Mouse (Mus musculus) lung, embryonic 16.5 days (tissue): Measurements from ENCODE around the gene Lrrc25. TPM values are rescaled to one million over a fixed set of nuclear protein-coding genes. Genes with fewer than 3 reads are reported as not detected.
A peak's percentile ranks its signal among the peaks of the same experiment; 100 is the strongest.

Source experiments
- ATAC-seq: fragments of 200-750 bp; cut with Nextera tagmentation; 2 replicates; pipeline ENCODE4 v1.8.0; 2017; ENCODE audit warnings: low read depth, mild to moderate bottlenecking, moderate library complexity
- H3K27ac ChIP-seq: fragments of 300-500 bp; sonication (generic); 2 replicates; pipeline ENCODE4 v1.5.1; 2014; ENCODE audit warnings: mild to moderate bottlenecking, control low read depth, low read length
- H3K27me3 ChIP-seq: fragments of 300-500 bp; sonication (generic); 2 replicates; pipeline ENCODE4 v1.6.1; 2014; ENCODE audit warnings: low read depth, low read length, mixed read lengths; ENCODE audit not compliant: control insufficient read depth, insufficient read depth
- H3K36me3 ChIP-seq: fragments of 300-500 bp; sonication (generic); 2 replicates; pipeline ENCODE4 v1.6.1; 2014; ENCODE audit warnings: low read length; ENCODE audit not compliant: control insufficient read depth, insufficient read depth
- H3K4me1 ChIP-seq: fragments of 300-500 bp; sonication (generic); replicated peaks from 2 replicates; pipeline ENCODE4 v1.6.1; 2014; ENCODE audit warnings: low read length, mixed read lengths; ENCODE audit not compliant: control insufficient read depth, insufficient read depth
- H3K4me2 ChIP-seq: fragments of 300-500 bp; sonication (generic); 2 replicates; pipeline ENCODE4 v1.6.1; 2014; ENCODE audit warnings: low read depth, low read length, control low read depth
- H3K4me3 ChIP-seq: fragments of 300-500 bp; sonication (generic); 2 replicates; pipeline ENCODE4 v1.5.1; 2014; ENCODE audit warnings: mild to moderate bottlenecking, low read length, control low read depth
- H3K9ac ChIP-seq: fragments of 300-500 bp; sonication (generic); 2 replicates; pipeline ENCODE4 v1.6.1; 2014; ENCODE audit warnings: low read length, control low read depth
- H3K9me3 ChIP-seq: fragments of 300-500 bp; sonication (generic); 2 replicates; pipeline ENCODE4 v1.6.1; 2016; ENCODE audit warnings: low read length; ENCODE audit not compliant: control insufficient read depth
- WGBS: fragments of 180-500 bp; shearing (Covaris S2); extraction: QIAGEN DNeasy Blood & Tissue Kit; methylation state at CpG from one replicate; pipeline ENCODE4 v1.1.7; 2014; 5-methylcytosine and 5-hydroxymethylcytosine counted together
- polyA plus RNA-seq: library from polyadenylated mRNA; unstranded; fragments of >200 nt; fragmentation: Nextera tagmentation; extraction: Ambion mirVana; gene quantifications from 2 replicates; pipeline ENCODE4 v1.2.1, GENCODE M21; 2015

Gene Lrrc25
- polyA plus RNA-seq, 1 experiment from 2014 or later = 2.0 TPM

DNA sequence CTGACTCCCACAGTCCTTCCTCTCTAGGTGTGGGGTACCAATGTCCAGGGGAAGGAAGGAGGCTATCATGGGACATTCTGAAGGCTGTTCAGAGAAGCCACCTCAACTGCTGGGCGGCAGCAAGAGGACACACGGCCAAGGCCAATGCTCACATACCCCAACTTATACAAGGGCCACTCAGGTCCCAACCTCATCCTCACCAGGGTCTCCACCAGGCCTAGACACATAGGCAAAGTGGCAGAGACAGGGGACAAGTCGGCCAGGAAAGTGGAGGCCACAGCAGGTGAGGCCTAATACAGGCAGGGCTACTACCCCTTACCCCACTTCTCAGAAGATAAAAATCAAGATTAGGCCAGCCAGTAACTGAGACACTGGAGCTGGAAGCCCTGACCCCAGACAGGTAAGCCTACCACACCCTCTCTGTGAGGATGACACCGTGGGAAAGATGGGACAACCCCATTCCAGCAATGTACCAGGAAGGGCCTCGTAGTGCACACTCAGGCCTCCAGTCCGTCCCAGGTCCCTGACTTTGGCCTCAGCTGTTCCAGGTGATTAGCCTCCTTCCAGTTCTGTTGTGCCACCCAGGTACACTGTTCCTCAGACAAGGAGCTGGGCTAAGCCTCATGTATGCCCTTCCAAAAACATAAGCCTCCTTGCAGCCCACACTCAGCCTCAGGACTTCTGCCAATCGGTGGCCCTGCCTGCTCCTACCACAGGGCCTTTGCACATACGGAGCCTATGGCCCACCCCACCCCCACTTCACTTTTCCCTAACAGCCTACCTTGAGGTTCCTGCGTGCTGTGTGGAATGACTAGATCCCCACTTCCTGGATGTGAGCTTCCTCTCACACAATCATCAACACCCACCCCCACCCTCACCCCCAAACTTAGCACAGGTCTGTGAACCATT is 9.8 kb upstream of the Lrrc25 start:
- no peak for ATAC-seq
- Histone ChIP-seq H3K4me3 (no peak overlapping the region), H3K4me2 (no peak overlapping the region)

DNA sequence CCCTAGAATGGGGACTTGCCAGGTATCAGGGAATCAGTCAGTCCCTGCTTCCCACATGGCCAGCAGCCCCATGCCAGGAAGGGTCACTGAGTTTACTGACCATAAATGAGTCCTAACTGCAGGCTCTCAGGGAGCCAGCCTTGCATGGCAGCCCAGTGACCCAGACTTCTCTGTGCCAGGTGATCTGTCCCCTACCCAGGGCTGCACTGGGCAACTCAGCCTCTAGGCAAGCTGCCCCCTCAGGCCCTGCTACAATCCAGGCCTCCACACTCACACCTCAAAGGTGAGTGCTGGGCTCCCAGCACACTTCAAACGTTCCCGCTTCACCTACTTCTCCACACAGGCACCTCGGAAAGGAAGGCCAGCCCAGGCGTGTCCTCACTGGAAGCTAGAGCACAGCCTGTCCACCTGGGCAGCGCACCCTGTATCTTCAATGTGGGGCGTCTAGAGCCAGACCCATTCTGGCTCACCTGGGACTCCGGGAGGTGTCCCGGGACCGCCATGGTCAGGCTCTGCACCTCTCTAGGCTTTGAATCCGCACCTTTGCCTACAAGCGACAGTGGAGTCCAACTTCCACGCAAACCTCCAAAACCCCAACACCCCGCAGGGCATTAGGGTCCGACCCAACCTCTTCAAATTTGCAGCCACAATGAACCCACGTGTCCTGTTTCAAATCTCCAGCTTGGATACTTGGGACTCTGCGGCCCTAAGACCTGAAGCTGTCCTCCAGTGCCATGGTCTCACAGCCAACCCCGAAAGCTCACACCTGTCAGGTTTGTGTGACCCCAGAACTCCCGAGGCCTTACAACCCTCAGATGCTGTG is 9.0 kb upstream of the Lrrc25 start:
- WGBS = 56% methylated on average over 18 of the region's 18 CpGs
- Histone ChIP-seq H3K27me3 (no peaks in the 10 kb centered on the region), H3K4me1 (peaks cover 33% of the 10 kb centered on the region), H3K36me3 (peaks cover 7% of the 10 kb centered on the region), H3K9me3 (no peaks in the 10 kb centered on the region), H3K27ac (no peak overlapping the region), H3K4me2 (peak overlapping the region; percentile 74), H3K9ac (peak overlapping the region; percentile 90), H3K4me3 (peak overlapping the region; percentile 83)
- ATAC-seq = no peak

More for the DNA sequence above, 9.8 kb upstream of the Lrrc25 start:
- no peaks in the 10 kb centered on the region for H3K9me3 ChIP-seq
- H3K27me3 ChIP-seq = no peaks in the 10 kb centered on the region
- H3K27ac ChIP-seq = no peak overlapping the region
- H3K36me3 ChIP-seq = peaks cover 7% of the 10 kb centered on the region
- no peak overlapping the region for H3K9ac ChIP-seq
- H3K4me1 ChIP-seq = peaks cover 31% of the 10 kb centered on the region
- 80% methylated on average over 9 of the region's 9 CpGs for whole genome bisulfite sequencing

DNA sequence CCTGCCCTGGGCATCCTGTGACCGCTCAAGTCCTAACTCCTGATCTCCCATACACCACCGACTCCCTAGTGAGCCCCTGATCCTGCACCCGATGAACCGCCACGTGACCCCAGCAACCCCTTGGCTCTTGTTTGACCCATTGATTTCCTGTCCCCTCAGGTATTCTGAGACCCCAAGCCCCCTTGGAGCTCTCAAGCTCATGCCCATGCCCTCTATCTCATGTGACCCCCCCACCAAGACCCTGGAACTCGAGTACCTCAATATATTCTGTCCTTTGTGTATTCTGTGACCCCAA is 8.4 kb upstream of the Lrrc25 start:
- peak overlapping the region; percentile 74 for H3K4me2 ChIP-seq
- H3K27me3 ChIP-seq = no peaks in the 10 kb centered on the region
- H3K36me3 ChIP-seq = peaks cover 3% of the 10 kb centered on the region
- no peak for ATAC-seq
- H3K9ac ChIP-seq = peak overlapping the region; percentile 90
- H3K4me1 ChIP-seq = peaks cover 33% of the 10 kb centered on the region
- peak overlapping the region; percentile 83 for H3K4me3 ChIP-seq
- 18% methylated on average over 6 of the region's 6 CpGs for WGBS
- no peaks in the 10 kb centered on the region for H3K9me3 ChIP-seq
- H3K27ac ChIP-seq = peak overlapping the region; percentile 100

DNA sequence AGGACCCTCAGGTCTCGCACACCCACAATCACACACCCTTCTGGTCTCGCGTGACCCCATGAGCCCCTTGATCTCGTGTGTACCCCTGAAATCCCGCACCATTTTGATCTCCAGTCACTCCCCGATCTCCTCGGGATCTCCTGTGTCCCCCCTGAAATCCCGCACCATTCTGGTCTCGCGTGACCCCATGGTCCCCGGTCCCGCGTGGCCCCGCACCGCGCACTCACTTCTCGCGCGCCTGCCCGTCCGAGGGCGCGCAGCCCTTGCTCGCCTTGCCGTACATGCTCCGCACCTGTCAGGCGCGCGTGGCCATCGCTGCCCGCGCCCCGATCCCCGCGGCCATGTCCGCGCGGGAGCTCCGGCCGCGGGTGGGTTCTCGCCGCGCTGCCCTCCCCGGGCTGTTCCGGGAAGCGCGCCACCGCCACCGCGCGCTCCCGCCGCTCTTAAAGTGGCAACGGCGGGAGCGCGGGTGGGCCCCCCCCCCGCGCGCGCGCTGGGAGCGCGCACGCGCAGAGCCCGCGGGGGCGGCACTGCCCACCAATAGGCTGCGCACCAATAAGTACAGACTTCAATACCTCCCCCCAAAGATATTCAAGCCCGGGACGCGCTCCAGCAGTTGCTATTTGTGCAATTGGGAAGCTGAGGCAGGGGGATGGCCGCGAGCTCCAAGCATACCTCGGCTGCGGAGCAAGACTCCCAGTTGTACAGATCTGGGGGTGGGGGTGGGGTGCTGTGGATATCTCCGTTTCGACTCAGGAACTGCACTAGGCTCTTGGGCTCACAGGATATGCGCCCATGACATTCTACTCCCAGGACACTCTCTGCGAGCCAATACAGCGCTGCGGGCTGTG is 7.8 kb upstream of the Lrrc25 start:
- peak overlapping the region; percentile 83 for H3K4me3 ChIP-seq
- ATAC-seq = no peak
- H3K9ac ChIP-seq = peak overlapping the region; percentile 90
- no peaks in the 10 kb centered on the region for H3K36me3 ChIP-seq
- H3K27me3 ChIP-seq = no peaks in the 10 kb centered on the region
- peak overlapping the region; percentile 74 for H3K4me2 ChIP-seq
- H3K27ac ChIP-seq = peak overlapping the region; percentile 100
- H3K9me3 ChIP-seq = no peaks in the 10 kb centered on the region
- WGBS = under 1% methylated on average over 84 of the region's 84 CpGs
- H3K4me1 ChIP-seq = peaks cover 33% of the 10 kb centered on the region

DNA sequence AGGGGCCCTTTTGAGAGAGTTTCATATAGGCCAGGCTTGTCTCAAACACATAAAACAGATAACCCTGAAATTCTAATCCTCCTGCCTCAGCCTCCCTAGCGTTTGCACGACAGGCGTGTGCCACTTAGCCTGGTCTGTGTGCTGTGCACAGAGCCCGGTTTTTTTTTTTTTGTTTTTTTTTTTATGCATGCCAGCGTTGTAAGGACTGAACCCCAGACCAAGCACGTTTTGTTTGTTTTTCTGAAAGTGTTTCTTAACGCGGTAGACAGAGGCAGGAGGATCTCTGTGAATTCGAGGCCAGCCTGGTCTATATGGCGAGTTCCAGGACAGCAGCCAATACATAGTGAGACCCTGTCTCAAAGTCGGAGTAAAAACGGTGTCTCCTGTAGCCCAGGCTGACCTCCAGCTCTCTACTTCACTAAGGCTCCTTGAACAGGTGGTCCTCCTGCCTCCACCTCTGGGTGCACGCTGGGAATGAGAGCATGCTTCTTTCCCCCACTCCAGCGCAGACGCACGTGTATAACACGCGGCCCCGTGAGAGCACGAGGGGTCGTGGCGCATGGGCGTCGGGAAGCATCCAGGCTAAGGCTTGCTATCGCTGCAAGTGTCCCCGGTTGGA is 7.1 kb upstream of the Lrrc25 start, which contains the start of gene Ssbp4:
Gene Ssbp4 (minus strand): TSS at position 124 of the 619 bp plus-strand sequence.
- peak within 1 kb of the TSS; percentile 100 for H3K27ac ChIP-seq
- H3K9ac ChIP-seq = peak within 1 kb of the TSS; percentile 90
- ATAC-seq = no peak
- no peaks in the 10 kb centered on the region for H3K36me3 ChIP-seq
- peaks cover 36% of the 10 kb centered on the region for H3K4me1 ChIP-seq
- no peaks in the 10 kb centered on the region for H3K27me3 ChIP-seq
- 4% methylated on average over 26 of the region's 26 CpGs for WGBS
- H3K9me3 ChIP-seq = no peaks in the 10 kb centered on the region
- H3K4me3 ChIP-seq = peak within 1 kb of the TSS; percentile 83
- H3K4me2 ChIP-seq = peak within 1 kb of the TSS; percentile 74

DNA sequence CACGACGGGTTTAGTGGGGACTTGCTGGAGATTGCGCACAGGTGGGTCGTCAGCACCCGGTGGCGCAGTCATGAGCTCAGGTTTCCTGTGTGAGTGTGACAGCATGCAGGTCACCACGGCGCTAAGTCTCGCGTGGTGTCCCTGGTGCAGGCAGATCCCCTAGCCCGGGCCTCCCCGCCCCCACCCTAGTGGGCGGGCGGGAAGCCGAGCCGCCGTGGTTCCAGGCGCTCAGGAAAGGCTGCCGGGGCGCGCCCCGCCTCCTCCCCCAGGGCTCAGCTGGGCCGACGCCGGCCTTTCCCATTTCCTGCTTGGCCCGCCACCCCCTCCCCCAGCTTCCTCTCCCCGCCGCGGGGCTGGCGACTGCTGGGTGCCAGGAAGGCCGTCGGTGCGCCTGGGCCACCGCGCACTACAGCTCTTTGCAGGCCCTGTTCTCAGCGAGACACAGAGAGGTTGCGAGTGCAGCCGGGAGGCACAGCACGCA is 6.5 kb upstream of the Lrrc25 start:
- no peaks in the 10 kb centered on the region for H3K27me3 ChIP-seq
- WGBS = under 1% methylated on average over 36 of the region's 39 CpGs

DNA sequence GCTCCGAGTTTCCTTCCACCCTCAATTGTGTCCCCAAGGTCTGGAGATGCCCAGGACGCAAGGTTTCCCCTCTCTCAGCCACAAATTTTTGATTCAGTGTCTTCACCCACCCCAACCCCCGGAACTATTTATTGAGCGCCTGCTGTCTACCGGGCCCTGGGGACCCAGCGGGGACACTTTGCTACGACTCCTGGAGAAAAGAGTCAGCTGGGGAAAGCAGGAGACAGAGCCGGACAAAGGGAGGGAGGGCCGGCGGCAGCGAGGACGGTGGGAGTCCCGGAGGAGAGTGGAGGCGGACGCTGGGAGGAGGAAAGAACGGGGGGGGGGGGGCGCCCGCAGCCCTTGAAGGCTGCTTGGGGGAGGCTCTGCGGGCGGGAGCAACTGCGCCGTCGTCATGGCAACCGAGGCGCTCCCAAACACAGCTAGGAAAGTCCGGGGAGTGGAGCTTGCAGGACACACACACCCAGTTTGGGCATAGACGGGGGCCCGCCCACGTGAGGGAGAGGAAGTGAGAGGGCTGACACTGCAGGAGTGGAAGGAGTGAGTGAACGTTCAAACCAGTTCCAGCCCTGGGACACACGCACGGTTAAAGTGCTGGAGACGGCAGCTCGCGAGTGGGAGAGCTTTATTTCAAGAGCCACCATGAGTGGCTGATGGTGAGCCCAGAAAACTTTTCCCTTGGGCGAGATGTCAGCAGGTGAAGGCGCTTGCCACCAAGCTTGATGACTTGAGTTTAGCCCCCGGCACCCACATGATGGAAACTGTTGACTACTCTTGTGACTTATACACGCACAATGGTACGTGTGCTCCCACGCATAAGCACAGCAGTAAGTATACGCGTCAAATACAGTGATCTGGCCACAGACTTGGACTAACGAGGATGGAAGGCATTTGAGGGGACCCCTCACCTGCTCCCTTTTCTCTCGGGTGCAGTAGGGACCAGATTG is 5.8 kb upstream of the Lrrc25 start:
- no peaks in the 10 kb centered on the region for H3K27me3 ChIP-seq
- whole genome bisulfite sequencing = under 1% methylated on average over 40 of the region's 45 CpGs
- H3K9me3 ChIP-seq = no peaks in the 10 kb centered on the region
- peak; percentile 81 for ATAC-seq
- peak overlapping the region; percentile 74 for H3K4me2 ChIP-seq
- H3K4me3 ChIP-seq = peak overlapping the region; percentile 56
- no peaks in the 10 kb centered on the region for H3K36me3 ChIP-seq
- peak overlapping the region; percentile 83 for H3K9ac ChIP-seq
- peak overlapping the region; percentile 100 for H3K27ac ChIP-seq
- H3K4me1 ChIP-seq = peaks cover 37% of the 10 kb centered on the region

More for the DNA sequence above, 6.5 kb upstream of the Lrrc25 start:
- no peaks in the 10 kb centered on the region for H3K36me3 ChIP-seq
- peak overlapping the region; percentile 83 for H3K9ac ChIP-seq
- peak overlapping the region; percentile 56 for H3K4me3 ChIP-seq
- ATAC-seq = peak; percentile 85
- peak overlapping the region; percentile 100 for H3K27ac ChIP-seq
- H3K4me1 ChIP-seq = peaks cover 37% of the 10 kb centered on the region
- peak overlapping the region; percentile 74 for H3K4me2 ChIP-seq
- H3K9me3 ChIP-seq = no peaks in the 10 kb centered on the region
